Mouse (Mus musculus) brain, embryonic 14.5 days (tissue): ENCODE data around the gene Pgp. TPM values are rescaled to one million over a fixed set of nuclear protein-coding genes. Genes with fewer than 3 reads are reported as not detected.

ENCODE experiments used
- DNase-seq: peaks from one replicate; pipeline ENCODE4 v3.0.0-alpha.2; 2011; ENCODE audit warnings: low read depth
- CTCF ChIP-seq: fragments of 200-500 bp; IDR thresholded peaks from 2 replicates; pipeline ENCODE4 v1.5.1; 2012; ENCODE audit warnings: inconsistent platforms, mild to moderate bottlenecking, moderate library complexity, borderline replicate concordance; ENCODE audit not compliant: insufficient read depth, insufficient read length; ENCODE audit errors: extremely low read depth
- POLR2A ChIP-seq: fragments of 200-500 bp; IDR thresholded peaks from 2 replicates; pipeline ENCODE4 v1.6.1; 2012; ENCODE audit warnings: mild to moderate bottlenecking, inconsistent platforms, borderline replicate concordance; ENCODE audit not compliant: poor library complexity, insufficient read depth, insufficient read length, severe bottlenecking; ENCODE audit errors: extremely low read depth
- polyA plus RNA-seq: library from polyadenylated mRNA; depleted of rRNA; stranded (reverse); fragments of >200 nt; gene quantifications from 2 replicates; pipeline ENCODE4 v1.2.3, GENCODE M21; 2012; rRNA removed

Pgp gene
- polyA plus RNA-seq, 1 experiment, result 49.6 TPM

GRCm38 (mm10) chr17:24514270-24515257 lies 44.4 kb downstream of the Pgp start:
- no peak for DNase-seq
- TF ChIP-seq POLR2A, result no peak
- TF ChIP-seq CTCF, result no peak

GRCm38 (mm10) chr17:24520450-24520849 lies 50.3 kb downstream of the Pgp start:
- TF ChIP-seq POLR2A (no peak), CTCF (no peak)
- DNase-seq, result no peak

Other genes with a start within 250 kb of the Pgp start
- gene Tedc2, start 249.5 kb upstream of the Pgp start, polyA plus RNA-seq, result 25.3 and 35.7 TPM in 2 replicates
- gene Ccnf, start 218.9 kb upstream of the Pgp start, polyA plus RNA-seq, result 16.2 and 21.6 TPM in 2 replicates
- gene Abca17, start 119.3 kb upstream of the Pgp start, polyA plus RNA-seq, result 0.29 and 0.40 TPM in 2 replicates
- 39.4 and 51.7 TPM in 2 replicates for gene Abca3, start 118.4 kb upstream of the Pgp start, polyA plus RNA-seq
- gene Rnps1, start 55.8 kb upstream of the Pgp start, polyA plus RNA-seq, result 395 and 451 TPM in 2 replicates
- gene Eci1, start 43.8 kb upstream of the Pgp start, polyA plus RNA-seq, result 28.7 and 29.6 TPM in 2 replicates
- 27.1 and 34.3 TPM in 2 replicates for gene Dnase1l2, start 27.3 kb upstream of the Pgp start, polyA plus RNA-seq
- gene E4f1, start 79 bp upstream of the Pgp start, polyA plus RNA-seq, result 89.5 and 99.5 TPM in 2 replicates
- gene Bricd5, start 3.5 kb downstream of the Pgp start, polyA plus RNA-seq, result 0.48 and 0.77 TPM in 2 replicates
- gene Mlst8, start 8.7 kb downstream of the Pgp start, polyA plus RNA-seq, result 47.1 and 53.7 TPM in 2 replicates
- 91.5 and 142 TPM in 2 replicates for gene Caskin1, start 18.2 kb downstream of the Pgp start, polyA plus RNA-seq
- gene Traf7, start 57.5 kb downstream of the Pgp start, polyA plus RNA-seq, result 310 and 422 TPM in 2 replicates
- 3.2 and 5.6 TPM in 2 replicates for gene Rab26, start 63.8 kb downstream of the Pgp start, polyA plus RNA-seq
- 65.9 and 74.2 TPM in 2 replicates for gene Pkd1, start 79.4 kb downstream of the Pgp start, polyA plus RNA-seq
- 189 and 190 TPM in 2 replicates for gene Tsc2, start 162.2 kb downstream of the Pgp start, polyA plus RNA-seq
- gene Nthl1, start 162.3 kb downstream of the Pgp start, polyA plus RNA-seq, result 10.4 and 15.3 TPM in 2 replicates
- gene Slc9a3r2, start 179.9 kb downstream of the Pgp start, polyA plus RNA-seq, result 30.7 and 34.3 TPM in 2 replicates
- gene Npw, start 188.1 kb downstream of the Pgp start, polyA plus RNA-seq, result 0.23 TPM in 1 of 2 replicates, not detected in the other
- gene Zfp598, start 199.3 kb downstream of the Pgp start, polyA plus RNA-seq, result 76.3 and 102 TPM in 2 replicates
- gene Syngr3, start 219.6 kb downstream of the Pgp start, polyA plus RNA-seq, result 82.5 and 94.2 TPM in 2 replicates
- gene Gfer, start 225.8 kb downstream of the Pgp start, polyA plus RNA-seq, result 28.8 and 29.2 TPM in 2 replicates
- gene Noxo1, start 225.8 kb downstream of the Pgp start, polyA plus RNA-seq, result 7.6 and 10.7 TPM in 2 replicates
- 75.0 and 95.7 TPM in 2 replicates for gene Tbl3, start 237.3 kb downstream of the Pgp start, polyA plus RNA-seq
- 0.54 and 0.64 TPM in 2 replicates for gene Rnf151, start 247.7 kb downstream of the Pgp start, polyA plus RNA-seq
- 1,770 and 1,849 TPM in 2 replicates for gene Rps2, start 247.7 kb downstream of the Pgp start, polyA plus RNA-seq